Mouse (Mus musculus) frontal cortex, postnatal 36 days (tissue): ENCODE data around the gene Strn3.
"Not testable (repeated sequence)": the region's sequence is repeated elsewhere in the genome, so short reads cannot be mapped to it uniquely, and the experiment has no call there.

Experiments
- DNase-seq, 2 experiments: peaks; one replicate each; pipeline ENCODE4 v3.0.0; 2022; ENCODE audit warnings: low spot score in 2 of 2

The Strn3 gene

DNA sequence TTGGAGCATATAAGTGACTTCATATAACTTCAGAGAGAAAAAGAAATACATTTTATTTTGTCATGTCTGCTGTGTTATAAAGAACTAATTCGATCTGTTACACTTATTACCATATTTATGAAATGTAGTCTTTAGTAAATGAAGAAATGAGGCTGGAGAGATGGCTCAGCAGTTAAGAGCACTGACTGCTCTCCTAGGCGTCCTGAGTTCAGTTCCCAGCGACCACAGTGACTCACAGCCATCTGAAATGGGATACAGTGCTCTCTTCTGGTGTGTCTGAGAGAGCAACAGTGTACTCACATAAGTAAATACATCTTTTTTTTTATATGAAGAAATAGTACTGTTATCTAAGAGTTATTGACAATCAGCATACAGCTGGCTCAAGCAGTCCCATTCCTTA is 1.7 kb upstream of the Strn3 start:
- no peak for DNase-seq

GRCm38 (mm10) chr12:51692870-51693269 is 1.2 kb upstream of the Strn3 start:
- not testable (repeated sequence) for DNase-seq

- DNase-seq = peak; percentile 73 to 80
These were observed 528 bp downstream of the Strn3 start, which contains the start of gene Ap4s1 for GRCm38 (mm10) chr12:51690893-51691844. TSS of gene Ap4s1 (plus strand) at chr12:51691033.

DNA sequence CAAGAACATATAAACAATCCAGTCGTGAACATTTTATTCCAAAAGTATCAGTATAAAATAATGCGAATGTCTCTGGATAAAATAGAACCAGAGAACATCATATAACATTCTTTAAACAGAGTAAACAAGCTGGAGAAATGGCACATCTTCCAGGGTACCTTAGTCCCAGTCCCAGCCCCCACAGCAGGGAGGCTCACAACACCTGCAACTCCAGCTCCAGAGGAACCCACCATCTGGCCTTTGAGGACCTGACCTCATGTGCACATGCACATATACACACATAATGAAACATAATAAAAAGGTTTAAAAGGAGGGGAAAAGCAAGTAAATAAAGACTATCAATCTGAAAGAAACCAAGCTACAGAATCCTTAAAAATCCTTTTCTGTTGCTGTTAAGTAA is 3.2 kb downstream of the Strn3 start:
- no peak for DNase-seq

- DNase-seq = no peak
These were observed 12.9 kb downstream of the Strn3 start for GRCm38 (mm10) chr12:51678844-51679243.

GRCm38 (mm10) chr12:51676442-51676841 is 15.3 kb downstream of the Strn3 start:
- no peak for DNase-seq

- no peak for DNase-seq
These were observed 18.4 kb downstream of the Strn3 start for GRCm38 (mm10) chr12:51673270-51673669.

DNA sequence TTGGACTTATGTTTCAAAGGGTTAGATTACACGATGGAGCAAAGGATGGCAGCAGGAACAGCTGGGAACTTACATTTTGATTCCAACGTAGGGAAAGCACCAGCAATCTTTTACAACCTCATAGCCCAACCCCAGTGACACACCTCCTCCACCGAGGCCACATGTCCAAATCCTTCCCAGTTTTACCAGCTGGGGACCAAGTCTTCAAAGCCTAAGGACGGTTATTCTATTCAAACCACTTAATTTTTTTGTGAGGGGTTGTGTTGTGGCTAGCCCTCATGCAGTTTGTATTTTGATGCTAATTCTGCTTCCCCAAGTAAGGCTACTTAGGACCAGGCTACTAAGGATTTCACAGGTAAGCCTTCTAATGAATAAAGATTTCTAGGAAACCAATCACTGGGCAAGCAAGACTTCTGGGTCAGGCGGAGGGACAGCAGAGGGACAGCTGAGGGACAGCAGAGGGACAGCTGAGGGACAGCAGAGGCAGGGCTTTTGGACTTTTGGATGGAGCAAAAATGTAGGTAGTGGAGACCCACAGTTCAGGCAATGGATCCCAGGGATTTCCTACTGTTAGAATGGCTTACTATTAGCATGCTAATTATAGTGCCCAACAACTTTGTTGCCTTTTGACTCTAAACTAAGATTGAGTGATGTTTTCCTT is 20.3 kb downstream of the Strn3 start:
- DNase-seq = no peak

DNA sequence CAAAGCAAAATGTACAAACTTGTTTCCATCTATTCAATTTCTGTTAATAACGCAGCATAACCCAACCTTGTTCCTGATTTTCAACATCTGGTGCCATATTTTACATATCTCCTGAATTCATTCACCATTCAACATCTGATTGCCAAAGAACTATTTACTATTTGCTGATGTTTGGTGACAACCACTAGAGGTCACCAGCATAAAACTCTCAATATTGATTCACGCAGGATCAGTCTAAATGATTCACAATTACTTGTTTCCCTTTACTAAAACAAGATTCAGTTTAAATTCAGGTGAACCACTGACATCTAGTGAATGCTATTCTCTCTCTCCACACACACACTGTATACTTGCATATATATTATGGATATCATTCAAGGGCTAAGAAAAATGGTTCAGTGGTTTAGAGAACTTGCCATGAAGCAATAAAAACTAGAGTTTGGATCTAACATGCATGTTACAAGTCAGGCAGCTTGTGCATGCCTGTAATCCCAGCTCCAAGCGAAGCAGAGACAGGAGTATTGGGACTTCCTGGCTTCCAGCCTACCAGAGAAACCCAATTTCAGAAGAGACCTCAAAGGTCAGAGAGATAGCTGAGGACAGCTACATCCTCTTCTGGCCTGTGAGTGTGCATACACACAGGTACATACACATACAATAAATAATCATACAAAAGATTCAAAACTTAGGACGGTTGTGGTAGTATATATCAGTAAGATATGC is 24.8 kb downstream of the Strn3 start:
- DNase-seq = no peak

DNA sequence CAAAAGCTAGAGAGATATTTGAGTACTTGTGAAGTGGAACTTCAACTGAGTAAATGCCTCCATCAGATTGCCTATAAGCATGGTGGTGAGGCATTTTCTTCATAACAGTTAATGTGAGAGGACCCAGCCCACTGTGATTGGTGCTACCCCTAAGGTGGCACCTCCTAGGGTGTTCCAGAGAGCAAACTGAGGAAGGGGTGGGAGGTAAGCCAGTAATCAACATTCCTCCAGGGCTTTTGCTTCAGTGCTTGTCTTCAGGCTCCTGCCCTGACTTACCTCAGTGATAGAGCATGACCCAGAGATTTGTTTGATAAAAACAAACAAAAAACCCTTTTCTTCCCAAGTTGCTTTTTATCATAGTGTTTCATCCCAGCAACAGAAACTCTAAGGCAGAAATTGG is 27.8 kb downstream of the Strn3 start:
- DNase-seq = no peak

GRCm38 (mm10) chr12:51663011-51663410 is 28.7 kb downstream of the Strn3 start:
- DNase-seq = no peak

DNA sequence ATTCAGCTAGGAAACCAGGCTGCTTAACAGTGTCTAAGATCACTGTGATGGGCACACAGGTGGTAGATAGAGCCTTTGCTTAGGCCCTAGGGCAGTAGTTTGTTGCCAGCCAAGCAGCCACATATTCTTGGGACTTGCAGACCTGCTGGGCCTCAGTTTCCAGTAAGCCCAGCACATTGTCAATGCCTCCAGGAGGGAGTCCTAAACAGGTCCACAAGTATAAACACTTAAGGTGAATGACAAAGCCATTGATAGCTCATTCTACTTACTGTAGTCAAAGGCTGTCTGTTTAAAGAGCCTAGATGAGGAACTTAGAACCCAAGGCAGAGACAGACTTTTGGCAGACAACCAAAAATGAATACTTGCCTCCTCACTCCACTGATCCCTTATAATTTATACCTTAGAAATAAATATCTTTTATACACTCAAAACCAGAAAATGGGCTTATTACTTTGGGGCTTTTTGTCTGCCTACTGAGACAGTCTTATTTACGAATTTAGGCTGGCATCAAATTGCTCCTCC is 35.7 kb downstream of the Strn3 start:
- DNase-seq = no peak

GRCm38 (mm10) chr12:51649401-51649800 is 42.3 kb downstream of the Strn3 start:
- DNase-seq = not testable (repeated sequence)

DNA sequence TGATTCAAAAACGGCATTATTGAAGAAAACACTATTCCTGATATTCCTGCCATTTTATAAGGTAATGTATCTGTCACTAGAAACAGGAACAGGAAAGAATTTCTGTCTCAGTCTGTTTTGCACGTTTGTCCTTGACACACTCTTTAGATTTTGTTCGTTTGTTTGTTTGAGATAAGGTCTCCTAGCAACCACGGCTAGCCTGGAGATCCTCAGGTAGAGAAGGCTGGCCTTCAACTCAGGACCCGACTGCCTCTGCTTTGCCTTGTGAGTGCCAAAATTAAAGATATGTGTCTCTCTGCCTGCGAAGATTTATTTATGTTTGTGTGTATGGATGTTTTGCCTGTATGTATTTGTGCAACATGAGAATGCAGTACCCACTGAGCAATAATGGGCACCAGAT is 49.8 kb downstream of the Strn3 start:
- DNase-seq = no peak

GRCm38 (mm10) chr12:51636689-51637470 is 54.8 kb downstream of the Strn3 start:
- DNase-seq = no peak

DNA sequence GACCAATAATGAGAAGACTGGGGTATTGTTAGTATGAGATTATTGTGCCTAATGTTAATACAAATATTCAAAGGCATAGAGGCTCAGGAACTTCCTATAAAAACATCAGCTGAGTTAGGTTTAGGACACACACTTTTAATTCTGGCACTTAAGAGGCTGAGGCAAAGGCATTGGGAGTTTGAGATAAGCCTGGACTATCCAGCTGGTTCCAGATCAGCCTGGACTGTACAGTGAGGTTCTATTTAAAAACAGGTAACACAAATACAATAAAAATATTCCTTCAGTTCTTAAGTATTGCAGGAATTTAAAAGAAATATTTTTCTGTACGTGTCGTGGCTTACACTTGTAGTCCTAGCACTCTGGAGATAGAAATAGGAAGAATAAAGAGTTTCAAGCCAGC is 55.4 kb downstream of the Strn3 start:
- DNase-seq = no peak

- DNase-seq = no peak
These were observed 58.2 kb downstream of the Strn3 start for GRCm38 (mm10) chr12:51633481-51633880.

- DNase-seq = no peak
These were observed 68.4 kb downstream of the Strn3 start for GRCm38 (mm10) chr12:51623366-51623694.

DNA sequence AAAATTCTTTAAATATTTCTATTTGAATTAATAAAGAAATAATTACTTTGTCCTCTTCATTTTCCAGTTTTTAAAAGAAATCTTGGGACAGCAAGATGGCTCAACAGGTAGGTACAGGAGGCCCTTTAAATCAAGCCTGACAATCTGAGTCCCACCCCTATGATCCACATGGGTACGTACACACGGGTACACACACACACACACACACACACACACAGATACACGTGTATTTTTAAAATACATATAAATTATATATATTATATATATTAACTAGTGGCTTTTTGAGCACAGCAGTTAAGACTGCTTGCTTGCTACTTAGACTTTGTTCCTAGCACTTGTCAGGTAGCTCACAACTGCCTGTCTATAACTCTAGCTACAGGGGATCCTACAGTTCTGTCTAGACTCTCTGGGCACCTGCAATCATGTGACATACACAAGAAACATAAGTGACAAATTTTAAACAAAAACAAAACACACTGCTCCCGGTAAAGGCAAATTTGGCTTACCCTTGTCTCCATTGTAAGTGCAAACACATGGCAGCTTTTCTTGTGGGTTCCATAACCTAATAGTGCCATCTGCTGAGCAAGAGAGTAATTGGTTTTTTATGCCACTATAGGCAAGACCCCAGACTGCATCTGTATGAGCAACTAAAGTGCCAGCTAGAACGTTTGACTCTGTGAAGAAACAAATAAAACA is 68.9 kb downstream of the Strn3 start:
- DNase-seq = no peak

DNA sequence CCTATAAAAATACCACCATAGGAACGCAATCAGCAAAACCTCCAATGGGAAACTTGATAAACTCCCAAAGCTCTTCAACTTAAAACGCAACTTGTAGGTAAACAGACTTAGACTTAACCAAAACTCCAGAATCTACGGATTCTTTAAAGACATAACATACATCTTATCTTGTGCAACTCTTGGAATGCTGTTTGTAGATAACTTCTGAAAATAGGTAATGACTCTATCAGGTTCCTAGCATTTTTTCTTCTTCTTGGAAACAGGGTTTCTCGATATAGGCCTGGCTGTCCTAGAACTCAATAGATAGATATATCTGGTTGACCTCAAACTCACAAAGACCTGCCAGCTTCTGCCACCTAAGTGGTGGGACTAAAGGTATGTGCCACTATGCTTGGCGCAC is 70.5 kb downstream of the Strn3 start:
- no peak for DNase-seq

DNA sequence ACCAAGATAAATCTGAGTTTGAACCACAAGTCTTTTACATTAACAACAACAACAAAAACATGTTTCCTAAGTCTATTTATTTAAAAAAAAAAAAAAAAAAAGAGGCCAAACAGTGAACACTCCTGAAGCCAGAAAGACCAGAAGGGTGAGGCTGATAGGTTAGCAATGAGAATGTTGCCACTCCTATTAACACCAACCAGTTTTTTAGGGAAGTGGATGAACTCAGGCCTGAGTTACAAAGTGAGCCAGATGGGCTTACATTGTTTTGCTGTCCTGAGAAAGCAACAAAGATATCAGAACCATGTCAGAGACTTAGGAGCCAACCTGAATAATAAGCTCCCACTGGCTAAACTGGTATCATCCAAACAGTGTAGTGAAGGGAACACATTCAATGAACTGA is 71.1 kb downstream of the Strn3 start:
- DNase-seq = no peak
